Mouse (Mus musculus): ENCODE data around the gene 1700086D15Rik. TPM values are rescaled to one million over a fixed set of nuclear protein-coding genes. Genes with fewer than 3 reads are reported as not detected.

1700086D15Rik gene
- total and polyA plus RNA-seq, 2 experiments = 0.09 TPM; not detected in 1

- no peak overlapping the region for H3K4me3 ChIP-seq (ENCODE audit: insufficient read depth, low read depth, low read length)
- TF ChIP-seq CTCF (IDR thresholded peaks at IDR 0.05; ENCODE audit: low read depth, low read length) = no peak
- no peak for TF ChIP-seq POLR2A (IDR thresholded peaks at IDR 0.05; ENCODE audit: extremely low read depth, insufficient read depth, low read length)
- no peak overlapping the region for H3K27ac ChIP-seq (replicated peaks; ENCODE audit: insufficient read depth, low read depth, low read length)
- no peaks in the 10 kb centered on the region for H3K27me3 ChIP-seq (ENCODE audit: control insufficient read depth, insufficient read depth, low read length)
- WGBS = 86% methylated on average over 7 of the region's 7 CpGs
- H3K4me1 ChIP-seq (ENCODE audit: control insufficient read depth, insufficient read depth, low read length) = no peaks in the 10 kb centered on the region
- no peak overlapping the region for H3K9ac ChIP-seq (ENCODE audit: low read depth, low read length)
- no peaks in the 10 kb centered on the region for H3K36me3 ChIP-seq (ENCODE audit: control insufficient read depth, insufficient read depth, low read length)
- no peak for DNase-seq (ENCODE audit: extremely low read depth, low read depth, low spot score)
- H3K79me2 ChIP-seq (ENCODE audit: control insufficient read depth, insufficient read depth, low read length) = no peaks in the 10 kb centered on the region
Observed at GRCm38 (mm10) chr11:65148441-65148840, 11.2 kb downstream of the 1700086D15Rik start.

- H3K4me3 ChIP-seq (ENCODE audit: insufficient read depth, low read depth, low read length) = no peak overlapping the region
- no peak overlapping the region for H3K9ac ChIP-seq (ENCODE audit: low read depth, low read length)
- TF ChIP-seq POLR2A (IDR thresholded peaks at IDR 0.05; ENCODE audit: extremely low read depth, insufficient read depth, low read length) = no peak
- TF ChIP-seq CTCF (IDR thresholded peaks at IDR 0.05; ENCODE audit: low read depth, low read length) = no peak
- no peak for DNase-seq (ENCODE audit: extremely low read depth, low read depth, low spot score)
- H3K4me1 ChIP-seq (ENCODE audit: control insufficient read depth, insufficient read depth, low read length) = no peaks in the 10 kb centered on the region
- no peaks in the 10 kb centered on the region for H3K79me2 ChIP-seq (ENCODE audit: control insufficient read depth, insufficient read depth, low read length)
- no peaks in the 10 kb centered on the region for H3K27me3 ChIP-seq (ENCODE audit: control insufficient read depth, insufficient read depth, low read length)
- no peak overlapping the region for H3K27ac ChIP-seq (replicated peaks; ENCODE audit: insufficient read depth, low read depth, low read length)
- 92% methylated on average over 4 of the region's 4 CpGs for whole genome bisulfite sequencing
- H3K36me3 ChIP-seq (ENCODE audit: control insufficient read depth, insufficient read depth, low read length) = no peaks in the 10 kb centered on the region
Observed at GRCm38 (mm10) chr11:65142838-65143417, 16.8 kb downstream of the 1700086D15Rik start.

- no peaks in the 10 kb centered on the region for H3K36me3 ChIP-seq (ENCODE audit: control insufficient read depth, insufficient read depth, low read length)
- H3K9ac ChIP-seq (ENCODE audit: low read depth, low read length) = no peak overlapping the region
- no peaks in the 10 kb centered on the region for H3K79me2 ChIP-seq (ENCODE audit: control insufficient read depth, insufficient read depth, low read length)
- no peak overlapping the region for H3K4me3 ChIP-seq (ENCODE audit: insufficient read depth, low read depth, low read length)
- H3K27ac ChIP-seq (replicated peaks; ENCODE audit: insufficient read depth, low read depth, low read length) = no peak overlapping the region
- no peak for DNase-seq (ENCODE audit: extremely low read depth, low read depth, low spot score)
- WGBS = 76% methylated on average over 3 of the region's 3 CpGs
- TF ChIP-seq POLR2A (IDR thresholded peaks at IDR 0.05; ENCODE audit: extremely low read depth, insufficient read depth, low read length) (no peak), CTCF (IDR thresholded peaks at IDR 0.05; ENCODE audit: low read depth, low read length) (no peak)
- no peaks in the 10 kb centered on the region for H3K27me3 ChIP-seq (ENCODE audit: control insufficient read depth, insufficient read depth, low read length)
- no peaks in the 10 kb centered on the region for H3K4me1 ChIP-seq (ENCODE audit: control insufficient read depth, insufficient read depth, low read length)
Observed at GRCm38 (mm10) chr11:65139030-65139429, 20.7 kb downstream of the 1700086D15Rik start.

DNA sequence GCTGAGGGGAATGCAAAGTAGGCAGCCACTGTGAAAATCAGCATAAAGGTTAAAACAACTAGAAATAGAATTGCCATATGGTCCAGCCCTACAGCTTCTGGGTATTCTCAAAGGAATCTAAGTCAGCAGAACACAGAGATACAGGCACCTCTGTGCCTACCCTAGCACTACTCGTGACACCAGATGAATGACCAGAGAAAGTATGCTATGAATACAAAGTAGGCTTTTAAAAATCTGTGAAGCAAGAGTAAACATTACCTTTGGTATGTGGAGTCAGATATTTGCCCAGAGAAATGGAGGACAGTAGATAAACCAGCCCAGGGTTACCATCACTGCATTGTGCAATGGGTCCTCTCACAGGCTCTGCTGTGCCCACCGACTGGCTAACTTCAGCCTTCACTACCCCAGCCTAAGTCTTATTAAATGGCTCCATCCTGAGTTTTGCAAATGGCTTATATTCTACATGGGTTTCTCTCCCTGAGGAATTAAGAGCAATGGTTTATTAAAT, 22.5 kb downstream of the 1700086D15Rik start:
- Histone ChIP-seq H3K4me3 (ENCODE audit: insufficient read depth, low read depth, low read length) (no peak overlapping the region), H3K9ac (ENCODE audit: low read depth, low read length) (no peak overlapping the region), H3K36me3 (ENCODE audit: control insufficient read depth, insufficient read depth, low read length) (no peaks in the 10 kb centered on the region), H3K27me3 (ENCODE audit: control insufficient read depth, insufficient read depth, low read length) (no peaks in the 10 kb centered on the region), H3K4me1 (ENCODE audit: control insufficient read depth, insufficient read depth, low read length) (no peaks in the 10 kb centered on the region), H3K27ac (replicated peaks; ENCODE audit: insufficient read depth, low read depth, low read length) (no peak overlapping the region), H3K79me2 (ENCODE audit: control insufficient read depth, insufficient read depth, low read length) (no peaks in the 10 kb centered on the region)
- DNase-seq (ENCODE audit: extremely low read depth, low read depth, low spot score) = peak; percentile 44
- WGBS = 17% methylated on average over 2 of the region's 2 CpGs
- no peak for TF ChIP-seq POLR2A (IDR thresholded peaks at IDR 0.05; ENCODE audit: extremely low read depth, insufficient read depth, low read length)
- TF ChIP-seq CTCF (IDR thresholded peaks at IDR 0.05; ENCODE audit: low read depth, low read length) = no peak

GRCm38 (mm10) chr11:65135251-65135739, 24.4 kb downstream of the 1700086D15Rik start:
- no peak overlapping the region for H3K4me3 ChIP-seq (ENCODE audit: insufficient read depth, low read depth, low read length)
- H3K79me2 ChIP-seq (ENCODE audit: control insufficient read depth, insufficient read depth, low read length) = no peaks in the 10 kb centered on the region
- no peak for DNase-seq (ENCODE audit: extremely low read depth, low read depth, low spot score)
- H3K27ac ChIP-seq (replicated peaks; ENCODE audit: insufficient read depth, low read depth, low read length) = no peak overlapping the region
- no peaks in the 10 kb centered on the region for H3K27me3 ChIP-seq (ENCODE audit: control insufficient read depth, insufficient read depth, low read length)
- no peaks in the 10 kb centered on the region for H3K36me3 ChIP-seq (ENCODE audit: control insufficient read depth, insufficient read depth, low read length)
- no peaks in the 10 kb centered on the region for H3K4me1 ChIP-seq (ENCODE audit: control insufficient read depth, insufficient read depth, low read length)
- WGBS = 88% methylated on average over 8 of the region's 8 CpGs
- H3K9ac ChIP-seq (ENCODE audit: low read depth, low read length) = no peak overlapping the region
- TF ChIP-seq CTCF (IDR thresholded peaks at IDR 0.05; ENCODE audit: low read depth, low read length) (no peak), POLR2A (IDR thresholded peaks at IDR 0.05; ENCODE audit: extremely low read depth, insufficient read depth, low read length) (no peak)

DNA sequence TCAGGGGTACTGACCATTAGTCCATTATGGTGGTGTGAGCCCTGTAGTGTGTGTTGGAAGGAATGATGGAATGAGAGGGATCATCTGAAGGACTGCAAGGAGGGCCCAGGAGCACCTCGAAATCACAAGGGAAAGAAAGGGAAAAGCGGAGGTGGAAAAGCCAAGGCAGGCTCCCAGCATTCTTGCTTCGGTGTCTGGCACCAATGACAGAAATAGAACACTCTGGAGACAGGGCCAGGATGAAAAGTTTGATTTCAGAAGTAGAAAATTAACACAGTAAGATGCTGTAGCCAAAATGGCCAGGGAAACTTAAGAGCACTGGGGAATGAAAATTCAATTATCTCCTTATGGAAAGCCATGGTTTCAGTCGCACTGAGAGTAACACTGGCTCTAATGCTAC, 26.0 kb downstream of the 1700086D15Rik start:
- no peaks in the 10 kb centered on the region for H3K36me3 ChIP-seq (ENCODE audit: control insufficient read depth, insufficient read depth, low read length)
- H3K9ac ChIP-seq (ENCODE audit: low read depth, low read length) = no peak overlapping the region
- H3K27me3 ChIP-seq (ENCODE audit: control insufficient read depth, insufficient read depth, low read length) = no peaks in the 10 kb centered on the region
- WGBS = 91% methylated on average over 4 of the region's 4 CpGs
- H3K27ac ChIP-seq (replicated peaks; ENCODE audit: insufficient read depth, low read depth, low read length) = no peak overlapping the region
- DNase-seq (ENCODE audit: extremely low read depth, low read depth, low spot score) = no peak
- H3K4me1 ChIP-seq (ENCODE audit: control insufficient read depth, insufficient read depth, low read length) = no peaks in the 10 kb centered on the region
- TF ChIP-seq POLR2A (IDR thresholded peaks at IDR 0.05; ENCODE audit: extremely low read depth, insufficient read depth, low read length) (no peak), CTCF (IDR thresholded peaks at IDR 0.05; ENCODE audit: low read depth, low read length) (no peak)
- H3K4me3 ChIP-seq (ENCODE audit: insufficient read depth, low read depth, low read length) = no peak overlapping the region
- H3K79me2 ChIP-seq (ENCODE audit: control insufficient read depth, insufficient read depth, low read length) = no peaks in the 10 kb centered on the region
